Mouse (Mus musculus): ENCODE results near the gene Esrp2. TPM values are rescaled to one million over a fixed set of nuclear protein-coding genes. Genes with fewer than 3 reads are reported as not detected.

Gene Esrp2
- total RNA-seq (2021): under 1 TPM in 1 of 2 experiments, not detected in 1; 0.41 TPM
- long read RNA-seq, experiment 1: 0 reads
- long read RNA-seq, experiment 2: 0 reads

DNA sequence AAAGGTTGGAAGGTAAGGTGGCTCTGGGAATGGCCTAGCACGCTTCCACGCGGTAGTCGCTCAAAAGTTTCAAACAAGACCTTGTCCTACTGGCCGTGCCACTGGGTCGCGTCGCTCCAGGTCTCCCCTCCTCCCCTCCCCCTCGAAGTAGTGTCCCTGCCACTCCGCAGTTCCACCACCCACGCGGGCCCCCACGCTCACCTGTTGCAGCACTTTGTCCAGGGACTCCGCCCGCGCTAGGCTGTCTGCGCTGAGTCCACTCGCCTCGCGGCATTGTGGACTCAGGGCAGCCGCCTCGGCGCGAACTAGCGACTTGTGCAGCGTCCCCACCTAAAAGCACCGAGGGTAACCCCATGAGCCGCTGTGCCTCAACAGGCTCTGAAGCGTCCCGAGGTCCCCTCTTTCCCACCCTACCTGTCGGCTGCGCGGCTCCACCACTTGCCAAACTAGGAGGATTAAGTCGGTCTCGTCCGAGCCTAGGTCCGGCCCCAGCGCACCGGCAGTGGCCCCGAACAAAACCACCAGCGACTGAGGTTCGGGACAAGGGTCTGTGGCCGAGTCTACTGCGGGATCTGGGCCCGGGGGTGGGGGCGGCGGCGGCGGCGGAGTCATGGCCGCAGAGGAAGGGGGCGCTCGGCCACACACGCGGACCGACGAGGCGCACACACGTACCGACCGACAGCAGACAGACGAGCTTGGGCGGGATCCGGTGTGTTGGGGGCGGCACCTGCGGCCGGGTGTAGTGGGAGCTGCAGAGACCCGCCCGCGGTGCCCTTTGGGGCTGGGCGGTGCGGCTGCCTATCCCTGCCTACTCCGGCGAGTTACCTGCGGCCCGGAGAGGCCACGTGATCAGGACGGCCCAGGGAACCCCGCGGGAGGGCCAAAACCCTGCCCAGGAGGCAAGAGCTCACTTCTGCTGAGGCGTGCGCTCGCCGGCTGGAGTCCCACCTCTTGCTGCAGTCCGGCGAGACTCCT is at the start of gene Esrp2:
TSS of gene Esrp2 (minus strand) at position 819 of the 975 bp plus-strand sequence.
- H3K27ac ChIP-seq: no peak within 1 kb of the TSS; the same call in 1 of the 2 replicates
- intact Hi-C loops (cut with DNase I): no loop called here
- H3K4me3 ChIP-seq: peak within 1 kb of the TSS; percentile 50
- DNase-seq (ENCODE audit: extremely low spot score in 1 of 2, low spot score in 2 of 2): no peak
- TF ChIP-seq CTCF (IDR thresholded peaks at IDR 0.05): no peak

DNA sequence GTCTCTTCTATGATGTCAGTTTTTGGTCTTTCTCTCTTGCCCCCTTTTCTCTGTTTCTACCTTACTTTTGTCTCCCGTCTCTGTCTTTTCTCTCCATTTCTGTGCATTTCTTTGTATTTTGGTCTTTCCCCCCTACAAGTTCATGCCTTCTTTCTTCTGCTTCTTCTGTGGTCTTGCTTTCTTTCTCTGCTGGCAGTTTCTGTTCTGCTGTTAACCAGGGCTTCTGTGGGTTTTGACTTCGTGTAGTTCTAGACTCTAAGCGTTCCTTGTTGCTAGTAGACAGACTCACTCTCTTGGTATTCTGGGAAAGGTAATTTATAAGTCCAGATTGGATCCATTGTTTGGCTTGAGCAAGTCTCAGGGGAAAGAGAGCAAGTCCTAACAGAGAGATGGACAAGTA is 49.6 kb upstream of the Esrp2 start:
- no peak for DNase-seq (ENCODE audit: extremely low spot score in 1 of 2, low spot score in 2 of 2)
- intact Hi-C loops (cut with DNase I): no loop called here
- no peak overlapping the region for H3K4me3 ChIP-seq
- no peak for TF ChIP-seq CTCF (IDR thresholded peaks at IDR 0.05)
- no peak overlapping the region for H3K27ac ChIP-seq

DNA sequence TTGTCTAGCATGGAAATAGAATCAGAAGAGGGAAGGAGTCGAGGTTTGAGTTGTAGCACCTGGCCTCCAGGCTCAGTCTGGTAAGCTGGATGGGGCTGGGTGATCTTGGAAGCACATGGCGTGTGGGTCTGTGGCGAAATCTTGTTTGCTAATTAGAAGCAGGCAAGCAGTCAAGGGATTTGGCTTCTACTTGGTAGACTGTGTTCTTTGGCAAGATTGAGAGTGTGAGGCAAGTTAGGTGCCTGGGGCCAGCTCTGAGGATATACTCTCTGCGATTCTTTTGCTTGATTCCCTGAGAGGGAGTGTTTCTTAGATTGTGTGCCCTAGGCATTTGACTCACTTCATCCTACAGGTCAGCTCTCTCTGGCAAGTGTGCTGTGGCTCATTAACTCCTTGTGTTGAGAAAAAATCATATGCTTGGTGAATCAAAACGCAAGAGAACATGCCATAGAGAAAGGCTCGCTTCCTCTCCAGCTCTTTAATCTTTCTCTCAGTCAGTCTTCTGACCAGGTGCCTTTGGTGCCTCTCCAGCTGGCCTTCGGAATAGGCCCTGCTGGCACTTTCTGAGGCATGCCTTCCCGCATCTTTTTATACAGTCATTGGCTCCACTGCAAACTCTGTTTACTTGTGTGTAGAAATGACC is 49.0 kb upstream of the Esrp2 start:
- no peak for DNase-seq (ENCODE audit: extremely low spot score in 1 of 2, low spot score in 2 of 2)
- no peak overlapping the region for H3K4me3 ChIP-seq
- no peak overlapping the region for H3K27ac ChIP-seq
- intact Hi-C loops (cut with DNase I): no loop called here
- TF ChIP-seq CTCF (IDR thresholded peaks at IDR 0.05): no peak

DNA sequence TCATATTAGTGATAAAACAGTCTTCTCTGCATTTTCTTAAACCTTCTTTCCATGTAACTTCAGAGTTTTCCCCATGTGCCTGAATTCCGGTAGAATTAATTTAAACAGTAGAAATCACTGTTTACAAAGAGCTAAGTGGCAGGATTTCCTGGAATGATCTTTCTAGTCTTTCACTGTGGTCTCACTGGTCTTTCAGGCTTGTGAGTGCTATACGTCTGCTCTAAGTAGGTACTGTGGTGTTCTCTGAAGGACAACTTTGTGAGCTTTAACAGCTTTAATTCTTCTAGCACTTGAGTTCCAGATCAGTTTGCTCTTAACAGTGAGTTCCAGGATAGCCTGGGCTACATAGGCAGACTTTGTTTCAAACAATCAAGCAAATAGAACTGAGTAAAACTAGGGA is 41.7 kb upstream of the Esrp2 start:
- intact Hi-C loops (cut with DNase I): no loop called here
- no peak for TF ChIP-seq CTCF (IDR thresholded peaks at IDR 0.05)
- no peak for DNase-seq (ENCODE audit: extremely low spot score in 1 of 2, low spot score in 2 of 2)
- Histone ChIP-seq H3K4me3 (no peak overlapping the region), H3K27ac (no peak overlapping the region)

DNA sequence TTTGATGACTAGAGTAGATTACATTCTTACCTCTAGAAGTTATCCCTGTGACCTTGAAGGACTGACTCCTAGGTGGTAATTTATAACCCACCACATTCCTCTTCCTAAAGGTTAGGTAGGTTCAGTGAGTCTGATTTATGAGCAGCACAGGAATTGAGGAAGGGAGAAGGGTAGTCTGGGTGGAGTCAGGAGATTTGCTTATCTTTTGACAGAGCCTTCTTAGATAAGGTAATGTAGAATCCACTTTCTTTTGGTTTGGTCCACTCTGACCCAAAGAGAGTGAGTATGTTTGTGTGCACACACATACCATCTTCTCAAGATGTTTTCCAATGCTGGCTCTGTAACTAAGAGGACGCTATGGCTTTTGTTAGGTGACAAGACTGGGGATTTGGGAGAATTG is 40.8 kb upstream of the Esrp2 start:
- no peak overlapping the region for H3K27ac ChIP-seq
- no peak overlapping the region for H3K4me3 ChIP-seq
- no peak for TF ChIP-seq CTCF (IDR thresholded peaks at IDR 0.05)
- DNase-seq (ENCODE audit: extremely low spot score in 1 of 2, low spot score in 2 of 2): no peak
- intact Hi-C loops (cut with DNase I): no loop called here

DNA sequence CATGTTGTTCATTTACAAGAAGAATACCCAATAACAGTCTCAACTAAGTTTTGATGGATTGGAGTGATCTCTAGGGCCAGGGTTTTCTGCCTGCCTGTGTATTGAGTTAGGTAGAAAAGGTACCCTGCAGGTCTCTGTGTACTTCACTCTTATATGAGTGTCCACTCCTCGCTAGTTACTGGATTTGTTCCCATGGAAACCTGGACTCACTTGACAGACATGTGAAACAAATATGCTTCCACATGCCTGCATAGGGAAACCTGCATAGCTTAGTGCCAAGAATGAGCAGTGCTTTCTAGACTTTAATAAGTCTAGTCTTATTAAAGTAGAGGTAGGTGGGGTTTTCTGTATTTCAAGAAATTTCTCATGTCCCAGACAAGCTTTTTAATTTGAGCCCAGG is 40.1 kb upstream of the Esrp2 start:
- no peak for DNase-seq (ENCODE audit: extremely low spot score in 1 of 2, low spot score in 2 of 2)
- Histone ChIP-seq H3K27ac (no peak overlapping the region), H3K4me3 (no peak overlapping the region)
- TF ChIP-seq CTCF (IDR thresholded peaks at IDR 0.05): no peak
- intact Hi-C loops (cut with DNase I): no loop called here

DNA sequence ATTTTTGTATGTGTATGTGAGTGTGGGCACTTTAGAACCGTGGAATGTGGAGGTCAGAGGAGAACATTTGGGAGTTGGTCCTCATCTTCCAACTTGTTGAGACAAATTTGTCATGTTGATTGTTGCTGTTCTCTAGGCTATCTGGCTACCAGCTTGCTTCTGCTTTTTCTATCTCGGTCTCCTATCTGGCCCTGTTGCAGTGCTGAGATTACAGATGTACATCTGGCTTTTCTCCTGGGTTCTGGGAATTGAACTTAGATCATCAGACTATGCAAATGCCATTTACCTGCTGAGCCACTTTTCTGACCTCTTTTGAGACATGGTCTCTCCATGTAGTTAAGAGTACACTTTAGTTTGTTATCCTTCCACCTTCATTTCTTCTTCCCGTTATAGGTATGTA is 36.8 kb upstream of the Esrp2 start:
- no peak for DNase-seq (ENCODE audit: extremely low spot score in 1 of 2, low spot score in 2 of 2)
- H3K27ac ChIP-seq: no peak overlapping the region
- intact Hi-C loops (cut with DNase I): no loop called here
- TF ChIP-seq CTCF (IDR thresholded peaks at IDR 0.05): no peak
- no peak overlapping the region for H3K4me3 ChIP-seq

DNA sequence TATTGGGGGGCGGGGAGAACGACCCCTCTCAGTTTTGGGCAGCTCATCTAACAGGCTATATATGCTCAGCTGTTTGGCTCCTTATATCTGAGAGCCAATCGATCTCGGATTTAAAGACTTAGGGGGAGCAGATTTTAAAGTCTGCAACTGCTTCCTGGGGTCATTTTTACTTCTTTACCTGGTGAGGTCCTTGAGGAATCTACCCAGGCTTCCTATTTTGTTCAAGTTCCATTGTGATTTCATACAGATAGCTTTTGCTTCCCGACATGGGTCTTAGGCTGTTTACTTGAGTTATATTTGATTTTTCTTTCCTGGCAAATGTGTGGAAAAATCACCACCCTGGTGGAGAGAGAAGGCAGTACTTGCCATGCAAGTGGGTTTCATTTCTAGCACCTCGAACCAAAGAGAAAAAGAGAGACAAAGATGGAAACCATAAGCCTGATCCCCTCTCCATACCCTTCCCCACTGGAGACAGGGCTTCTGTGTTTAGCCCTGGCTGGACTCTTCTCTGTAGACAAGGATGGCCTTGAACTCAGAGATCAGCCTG is 33.2 kb upstream of the Esrp2 start:
- TF ChIP-seq CTCF (IDR thresholded peaks at IDR 0.05): peak; percentile 47
- intact Hi-C loops (cut with DNase I): loop anchor here (2.0 to 10.0 kb wide), 2 partner anchors 41 to 235 kb away; partner anchors contain the start of genes Prmt7 and Slc7a6os
- no peak for DNase-seq (ENCODE audit: extremely low spot score in 1 of 2, low spot score in 2 of 2)
- Histone ChIP-seq H3K27ac (peak overlapping the region; percentile 64), H3K4me3 (peak overlapping the region; percentile 90)

DNA sequence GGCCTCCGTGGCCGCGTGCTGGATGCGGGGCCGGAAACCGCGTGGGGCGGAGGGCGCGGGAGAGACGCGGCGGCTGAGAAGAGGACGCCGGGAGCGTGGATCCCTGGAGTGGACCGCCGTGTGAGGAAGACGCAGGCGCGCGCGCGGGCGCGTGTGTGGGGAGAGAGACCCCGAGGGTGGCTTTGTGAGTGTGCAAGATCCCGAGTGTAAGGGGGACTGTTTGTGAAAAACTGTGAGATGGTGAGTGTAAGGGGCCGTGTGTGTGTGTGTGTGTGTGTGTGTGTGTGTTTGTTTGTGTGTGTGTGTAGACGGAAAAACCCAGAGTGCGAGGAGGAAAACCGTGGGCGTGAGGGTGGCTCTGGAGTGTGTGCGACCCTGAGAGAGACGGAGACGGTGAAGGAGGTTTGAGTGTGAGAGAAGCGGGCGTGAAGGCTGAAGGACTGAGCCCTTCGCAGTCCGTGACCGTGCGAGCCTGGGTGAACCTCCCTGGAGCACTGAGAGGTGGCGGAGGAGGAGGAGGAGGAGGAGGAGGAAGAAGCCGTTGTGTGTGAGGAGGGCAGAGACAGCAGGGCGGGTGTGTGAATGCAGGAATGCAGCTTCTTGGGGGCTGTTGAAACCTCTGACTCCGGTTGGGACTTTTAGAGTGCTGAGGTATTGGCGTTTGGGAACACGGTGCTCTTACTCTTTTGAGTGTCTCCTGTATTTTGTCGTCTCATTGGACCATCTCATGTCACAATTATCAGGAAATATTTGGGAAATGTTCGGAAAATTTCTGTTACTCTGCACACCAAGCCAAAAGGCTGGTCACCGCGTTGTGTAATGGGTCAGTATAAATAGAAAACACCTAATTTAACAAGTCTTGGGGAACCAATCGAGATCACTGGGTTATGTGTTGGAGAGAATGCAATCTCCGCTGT is 32.5 kb upstream of the Esrp2 start:
- H3K27ac ChIP-seq: peak overlapping the region; percentile 93
- intact Hi-C loops (cut with DNase I): loop anchor here (2.0 to 10.0 kb wide), 2 partner anchors 42 to 236 kb away; partner anchors contain the start of genes Prmt7 and Slc7a6os
- H3K4me3 ChIP-seq: peak overlapping the region; percentile 90
- DNase-seq (ENCODE audit: extremely low spot score in 1 of 2, low spot score in 2 of 2): peak in 1 of 2 experiments; percentile 31
- no peak for TF ChIP-seq CTCF (IDR thresholded peaks at IDR 0.05)

DNA sequence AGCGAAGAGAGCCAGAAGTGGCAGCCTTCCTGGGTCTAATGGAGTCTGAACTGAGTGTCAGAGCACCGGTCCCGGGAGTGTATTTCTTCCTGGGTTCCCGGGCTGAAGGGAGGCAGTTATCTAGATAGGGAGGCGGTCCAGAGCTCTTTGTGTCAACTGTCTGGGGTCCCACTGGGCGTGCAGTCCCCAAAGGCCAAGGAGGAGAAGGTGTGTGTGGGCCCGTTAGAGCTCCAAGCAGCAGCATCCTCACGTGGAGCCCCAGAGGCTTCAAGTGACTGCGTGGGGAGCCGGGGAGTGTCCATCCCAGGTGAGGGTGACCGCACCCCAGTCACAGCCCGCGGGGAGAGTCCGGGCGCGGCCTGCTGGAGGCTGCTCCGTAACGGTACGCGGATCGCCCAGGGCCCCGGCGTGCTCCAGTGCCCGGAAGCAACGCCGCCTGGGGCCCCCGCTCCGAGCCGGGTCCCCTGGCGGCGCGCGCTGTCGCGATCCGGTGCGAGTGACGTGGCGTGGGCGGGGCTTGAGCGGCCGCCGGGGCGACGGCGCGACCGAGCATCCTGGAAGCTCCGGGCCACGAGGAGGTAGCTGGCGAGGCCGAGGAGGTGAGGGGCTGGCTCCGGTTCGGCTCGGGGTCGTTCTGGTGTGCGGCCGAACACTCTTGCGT is 31.7 kb upstream of the Esrp2 start, which contains the start of gene Slc7a6:
TSS of gene Slc7a6 (plus strand) at position 502 of the 661 bp plus-strand sequence.
- Histone ChIP-seq H3K27ac (peak within 1 kb of the TSS; percentile 93), H3K4me3 (peak within 1 kb of the TSS; percentile 90)
- DNase-seq (ENCODE audit: extremely low spot score in 1 of 2, low spot score in 2 of 2): peak; percentile 87 to 91
- peak; percentile 18 for TF ChIP-seq CTCF (IDR thresholded peaks at IDR 0.05)
- intact Hi-C loops (cut with DNase I): loop anchor here (2.0 to 10.0 kb wide), 2 partner anchors 42 to 236 kb away; partner anchors contain the start of genes Prmt7 and Slc7a6os
